Mouse (Mus musculus) lung, adult 2 months (tissue): ENCODE measurements around the gene Lypd3.

ENCODE experiments used
- CTCF ChIP-seq: fragments of 200-500 bp; IDR thresholded peaks from 2 replicates; pipeline ENCODE4 v1.5.1; 2011; ENCODE audit warnings: mild to moderate bottlenecking, low read length, control low read depth; ENCODE audit not compliant: insufficient read depth
- POLR2A ChIP-seq: fragments of 200-500 bp; IDR thresholded peaks from 2 replicates; pipeline ENCODE4 v1.6.1; 2011; ENCODE audit warnings: low read depth, mild to moderate bottlenecking, control low read depth, low read length, borderline replicate concordance; ENCODE audit errors: extremely low read depth

GRCm38 (mm10) chr7:24640450-24640849, 4.1 kb downstream of the Lypd3 start:
- no peak for TF ChIP-seq CTCF
- TF ChIP-seq POLR2A = no peak
